Mouse (Mus musculus) ES-Bruce4 (cell line): Measurements from ENCODE around the gene Fkbp11.

Source experiments
- CTCF ChIP-seq: IDR thresholded peaks from one replicate; pipeline ENCODE4 v1.8.1; 2011; ENCODE audit warnings: low read depth, low read length
- EP300 ChIP-seq: IDR thresholded peaks from 2 replicates; pipeline ENCODE4 v1.6.1; 2011; ENCODE audit warnings: low read depth, low read length; ENCODE audit not compliant: insufficient read depth

GRCm38 (mm10) chr15:98736521-98736920 is 8.5 kb upstream of the Fkbp11 start:
- TF ChIP-seq CTCF (no peak), EP300 (no peak)
